Mouse (Mus musculus) intestine, postnatal 0 days (tissue): ENCODE data around the gene Aplp2. TPM values are rescaled to one million over a fixed set of nuclear protein-coding genes. Genes with fewer than 3 reads are reported as not detected.

Experiments
- ATAC-seq: fragments of 200-750 bp; cut with Nextera tagmentation; 2 replicates; pipeline ENCODE4 v1.8.0; 2017; ENCODE audit warnings: mild to moderate bottlenecking, moderate TSS enrichment, moderate library complexity
- H3K27ac ChIP-seq: fragments of 300-500 bp; sonication (generic); 2 replicates; pipeline ENCODE4 v1.5.1; 2014; ENCODE audit warnings: mild to moderate bottlenecking, low read depth, low read length, moderate library complexity
- H3K27me3 ChIP-seq: fragments of 300-500 bp; sonication (generic); replicated peaks from 2 replicates; pipeline ENCODE4 v1.6.1; 2014; ENCODE audit warnings: low read length, mixed read lengths; ENCODE audit not compliant: control insufficient read depth, insufficient read depth
- H3K36me3 ChIP-seq: fragments of 300-500 bp; sonication (generic); 2 replicates; pipeline ENCODE4 v1.6.1; 2014; ENCODE audit warnings: mild to moderate bottlenecking, moderate library complexity; ENCODE audit not compliant: control insufficient read depth, insufficient read depth
- H3K4me1 ChIP-seq: fragments of 300-500 bp; sonication (generic); replicated peaks from 2 replicates; pipeline ENCODE4 v1.6.1; 2014; ENCODE audit warnings: antibody characterized with exemption, low read length, mixed read lengths; ENCODE audit not compliant: control insufficient read depth, insufficient read depth
- H3K4me2 ChIP-seq: fragments of 300-500 bp; sonication (generic); replicated peaks from 2 replicates; pipeline ENCODE4 v1.6.1; 2014; ENCODE audit warnings: low read depth, mild to moderate bottlenecking, moderate library complexity
- H3K4me3 ChIP-seq: fragments of 300-500 bp; sonication (generic); 2 replicates; pipeline ENCODE4 v1.5.1; 2014; ENCODE audit warnings: low read depth, low read length
- H3K9ac ChIP-seq: fragments of 300-500 bp; sonication (generic); 2 replicates; pipeline ENCODE4 v1.6.1; 2014; ENCODE audit warnings: mild to moderate bottlenecking, low read depth, low read length
- H3K9me3 ChIP-seq: fragments of 300-500 bp; sonication (generic); 2 replicates; pipeline ENCODE4 v1.6.1; 2016; ENCODE audit warnings: mixed run types; ENCODE audit not compliant: control insufficient read depth
- CTCF ChIP-seq: sonication (generic); IDR thresholded peaks from 2 replicates; pipeline ENCODE4 v1.5.1; 2016; ENCODE audit warnings: low read depth, mild to moderate bottlenecking, control low read depth, antibody characterized with exemption, moderate library complexity
- WGBS: fragments of 180-500 bp; shearing (Covaris S2); extraction: QIAGEN DNeasy Blood & Tissue Kit; methylation state at CpG from one replicate; pipeline ENCODE4 v1.1.7; 2014; 5-methylcytosine and 5-hydroxymethylcytosine counted together
- polyA plus RNA-seq: library from polyadenylated mRNA; unstranded; fragments of >200 nt; fragmentation: Nextera tagmentation; extraction: Ambion mirVana; gene quantifications from 2 replicates; pipeline ENCODE4 v1.2.1, GENCODE M21; 2015

Gene Aplp2
- 143 and 144 TPM in 2 replicates for polyA plus RNA-seq

GRCm38 (mm10) chr9:31211690-31212499 is at the start of gene Aplp2:
Gene Aplp2 (minus strand): TSS chr9:31211815.
- H3K27me3 ChIP-seq = no peaks in the 10 kb centered on the region
- ATAC-seq = peak; percentile 100
- H3K9ac ChIP-seq = peak within 1 kb of the TSS; percentile 90
- peak within 1 kb of the TSS; percentile 78 for H3K27ac ChIP-seq
- no peaks in the 10 kb centered on the region for H3K9me3 ChIP-seq
- H3K4me1 ChIP-seq = no peaks in the 10 kb centered on the region
- WGBS = under 1% methylated on average over 61 of the region's 63 CpGs
- peak; percentile 18 for TF ChIP-seq CTCF
- H3K4me3 ChIP-seq = peak within 1 kb of the TSS; percentile 95
- H3K4me2 ChIP-seq = peak within 1 kb of the TSS; percentile 97
- H3K36me3 ChIP-seq = no peaks in the 10 kb centered on the region

GRCm38 (mm10) chr9:31260219-31260618 is 48.6 kb upstream of the Aplp2 start:
- no peak for TF ChIP-seq CTCF

GRCm38 (mm10) chr9:31258237-31258636 is 46.6 kb upstream of the Aplp2 start:
- H3K9ac ChIP-seq = no peak overlapping the region
- H3K36me3 ChIP-seq = no peaks in the 10 kb centered on the region
- ATAC-seq = no peak
- no peak for TF ChIP-seq CTCF
- H3K4me2 ChIP-seq = no peak overlapping the region
- no peaks in the 10 kb centered on the region for H3K27me3 ChIP-seq
- H3K27ac ChIP-seq = no peak overlapping the region
- no peak overlapping the region for H3K4me3 ChIP-seq
- no peaks in the 10 kb centered on the region for H3K9me3 ChIP-seq
- H3K4me1 ChIP-seq = peaks cover 6% of the 10 kb centered on the region; the same call in 1 of the 2 replicates
- 28% methylated on average over 3 of the region's 3 CpGs for WGBS

More at GRCm38 (mm10) chr9:31260219-31260618, 48.6 kb upstream of the Aplp2 start:
- Histone ChIP-seq H3K4me2 (no peak overlapping the region), H3K27me3 (no peaks in the 10 kb centered on the region), H3K9me3 (no peaks in the 10 kb centered on the region), H3K9ac (no peak overlapping the region), H3K36me3 (no peaks in the 10 kb centered on the region), H3K4me1 (no peaks in the 10 kb centered on the region), H3K4me3 (no peak overlapping the region), H3K27ac (no peak overlapping the region)
- ATAC-seq = no peak
- WGBS = 80% methylated on average over 4 of the region's 4 CpGs

GRCm38 (mm10) chr9:31255953-31256352 is 44.3 kb upstream of the Aplp2 start:
- H3K4me3 ChIP-seq = no peak overlapping the region
- no peak overlapping the region for H3K4me2 ChIP-seq
- no peaks in the 10 kb centered on the region for H3K36me3 ChIP-seq
- no peak for TF ChIP-seq CTCF
- H3K27ac ChIP-seq = no peak overlapping the region
- H3K9me3 ChIP-seq = no peaks in the 10 kb centered on the region
- H3K27me3 ChIP-seq = no peaks in the 10 kb centered on the region
- 88% methylated on average over 7 of the region's 7 CpGs for WGBS
- no peak for ATAC-seq
- peaks cover 7% of the 10 kb centered on the region; the same call in 1 of the 2 replicates for H3K4me1 ChIP-seq
- no peak overlapping the region for H3K9ac ChIP-seq

GRCm38 (mm10) chr9:31254697-31255004 is 43.0 kb upstream of the Aplp2 start:
- no peak for TF ChIP-seq CTCF
- 47% methylated on average over 7 of the region's 7 CpGs for WGBS
- peaks cover 7% of the 10 kb centered on the region; the same call in 1 of the 2 replicates for H3K4me1 ChIP-seq
- H3K36me3 ChIP-seq = no peaks in the 10 kb centered on the region
- no peak overlapping the region for H3K27ac ChIP-seq
- no peak overlapping the region; the same call in 1 of the 2 replicates for H3K4me2 ChIP-seq
- no peak overlapping the region for H3K4me3 ChIP-seq
- peak; percentile 67 for ATAC-seq
- no peaks in the 10 kb centered on the region for H3K27me3 ChIP-seq
- no peak overlapping the region for H3K9ac ChIP-seq
- H3K9me3 ChIP-seq = no peaks in the 10 kb centered on the region

- Histone ChIP-seq H3K9me3 (no peaks in the 10 kb centered on the region), H3K4me1 (peaks cover 7% of the 10 kb centered on the region; the same call in 1 of the 2 replicates), H3K27ac (peak overlapping the region; percentile 70), H3K36me3 (no peaks in the 10 kb centered on the region), H3K4me2 (peak overlapping the region; percentile 22; the same call in 1 of the 2 replicates), H3K9ac (no peak overlapping the region), H3K27me3 (no peaks in the 10 kb centered on the region), H3K4me3 (no peak overlapping the region)
- no peak for TF ChIP-seq CTCF
- 45% methylated on average over 11 of the region's 11 CpGs for WGBS
- no peak for ATAC-seq
These were observed 42.5 kb upstream of the Aplp2 start for GRCm38 (mm10) chr9:31253866-31254696.
